Mouse (Mus musculus): ENCODE measurements around the gene Arl3. TPM values are rescaled to one million over a fixed set of nuclear protein-coding genes. Genes with fewer than 3 reads are reported as not detected.

Arl3 gene
- polyA plus RNA-seq, 1 experiment from 2014 or later, result 160 TPM

Other genes starting within 250 kb of the Arl3 start
- 10.7 and 11.0 TPM in 2 replicates for gene Psd, start 246.0 kb downstream of the Arl3 start, polyA plus RNA-seq (2014; fragmentation: Nextera tagmentation; extraction: Ambion mirVana)
- 20.0 and 25.5 TPM in 2 replicates for gene Fbxl15, start 245.0 kb downstream of the Arl3 start, polyA plus RNA-seq (2014; fragmentation: Nextera tagmentation; extraction: Ambion mirVana)
- gene Cuedc2, start 234.5 kb downstream of the Arl3 start, polyA plus RNA-seq (2014; fragmentation: Nextera tagmentation; extraction: Ambion mirVana), result 215 and 221 TPM in 2 replicates
- 4.3 and 5.5 TPM in 2 replicates for gene Mfsd13a, start 232.1 kb downstream of the Arl3 start, polyA plus RNA-seq (2014; fragmentation: Nextera tagmentation; extraction: Ambion mirVana)
- gene 2310034G01Rik, start 222.9 kb downstream of the Arl3 start, polyA plus RNA-seq (2014; fragmentation: Nextera tagmentation; extraction: Ambion mirVana), result 1.2 and 1.6 TPM in 2 replicates
- gene Actr1a, start 177.4 kb downstream of the Arl3 start, polyA plus RNA-seq (2014; fragmentation: Nextera tagmentation; extraction: Ambion mirVana), result 228 and 233 TPM in 2 replicates
- gene Sufu, start 176.3 kb downstream of the Arl3 start, polyA plus RNA-seq (2014; fragmentation: Nextera tagmentation; extraction: Ambion mirVana), result 33.7 and 38.7 TPM in 2 replicates
- gene Trim8, start 71.5 kb downstream of the Arl3 start, polyA plus RNA-seq (2014; fragmentation: Nextera tagmentation; extraction: Ambion mirVana), result 28.6 and 31.7 TPM in 2 replicates
- 12.1 and 12.7 TPM in 2 replicates for gene Sfxn2, start 167 bp upstream of the Arl3 start, polyA plus RNA-seq (2014; fragmentation: Nextera tagmentation; extraction: Ambion mirVana)
- gene Wbp1l, start 25.9 kb upstream of the Arl3 start, polyA plus RNA-seq (2014; fragmentation: Nextera tagmentation; extraction: Ambion mirVana), result 29.0 and 30.3 TPM in 2 replicates
- gene Cyp17a1, start 100.0 kb upstream of the Arl3 start, polyA plus RNA-seq (2014; fragmentation: Nextera tagmentation; extraction: Ambion mirVana), result not detected in 2 replicates
- 15.3 and 16.2 TPM in 2 replicates for gene Borcs7, start 116.7 kb upstream of the Arl3 start, polyA plus RNA-seq (2014; fragmentation: Nextera tagmentation; extraction: Ambion mirVana)
- gene As3mt, start 134.3 kb upstream of the Arl3 start, polyA plus RNA-seq (2014; fragmentation: Nextera tagmentation; extraction: Ambion mirVana), result 33.8 and 37.6 TPM in 2 replicates
- gene Cnnm2, start 188.4 kb upstream of the Arl3 start, polyA plus RNA-seq (2014; fragmentation: Nextera tagmentation; extraction: Ambion mirVana), result 4.5 and 4.9 TPM in 2 replicates